Mouse (Mus musculus) forebrain, embryonic 16.5 days (tissue): ENCODE measurements around the gene Aldh3a2. TPM values are rescaled to one million over a fixed set of nuclear protein-coding genes. Genes with fewer than 3 reads are reported as not detected.
"Not testable (repeated sequence)": the region's sequence is repeated elsewhere in the genome, so short reads cannot be mapped to it uniquely, and the experiment has no call there.

Experiments
- ATAC-seq: fragments of 200-750 bp; cut with Nextera tagmentation; 2 replicates; pipeline ENCODE4 v1.8.0; 2017; ENCODE audit warnings: mild to moderate bottlenecking, moderate library complexity
- H3K27ac ChIP-seq: fragments of 300-500 bp; sonication (generic); 2 replicates; pipeline ENCODE4 v1.5.1; 2014; ENCODE audit warnings: low read length, control low read depth
- H3K27me3 ChIP-seq: fragments of 300-500 bp; sonication (generic); replicated peaks from 2 replicates; pipeline ENCODE4 v1.6.1; 2014; ENCODE audit warnings: low read length; ENCODE audit not compliant: control insufficient read depth, insufficient read depth
- H3K36me3 ChIP-seq: fragments of 300-500 bp; sonication (generic); 2 replicates; pipeline ENCODE4 v1.6.1; 2014; ENCODE audit not compliant: control insufficient read depth, insufficient read depth
- H3K4me1 ChIP-seq: fragments of 300-500 bp; sonication (generic); replicated peaks from 2 replicates; pipeline ENCODE4 v1.6.1; 2014; ENCODE audit warnings: low read length; ENCODE audit not compliant: control insufficient read depth, insufficient read depth
- H3K4me2 ChIP-seq: fragments of 300-500 bp; sonication (generic); 2 replicates; pipeline ENCODE4 v1.6.1; 2014; ENCODE audit warnings: mild to moderate bottlenecking, low read length, control low read depth
- H3K4me3 ChIP-seq: fragments of 300-500 bp; sonication (generic); replicated peaks from 2 replicates; pipeline ENCODE4 v1.5.1; 2014; ENCODE audit warnings: mild to moderate bottlenecking, low read length, control low read depth
- H3K9ac ChIP-seq: fragments of 300-500 bp; sonication (generic); replicated peaks from 2 replicates; pipeline ENCODE4 v1.6.1; 2014; ENCODE audit warnings: low read depth, low read length, control low read depth
- H3K9me3 ChIP-seq: fragments of 300-500 bp; sonication (generic); 2 replicates; pipeline ENCODE4 v1.6.1; 2016; ENCODE audit warnings: low read length; ENCODE audit not compliant: control insufficient read depth
- WGBS: fragments of 180-500 bp; shearing (Covaris S2); extraction: QIAGEN DNeasy Blood & Tissue Kit; methylation state at CpG from one replicate; pipeline ENCODE4 v1.1.7; 2014; 5-methylcytosine and 5-hydroxymethylcytosine counted together
- polyA plus RNA-seq: library from polyadenylated mRNA; unstranded; fragments of >200 nt; fragmentation: Nextera tagmentation; extraction: Ambion mirVana; gene quantifications from 2 replicates; pipeline ENCODE4 v1.2.1, GENCODE M21; 2015

The Aldh3a2 gene
- polyA plus RNA-seq, 1 experiment from 2014 or later: 29.5 TPM

- WGBS: 76% methylated on average over 5 of the region's 5 CpGs
- no peak overlapping the region for H3K4me3 ChIP-seq
- H3K4me1 ChIP-seq: peaks cover 30% of the 10 kb centered on the region
- H3K4me2 ChIP-seq: peak overlapping the region; percentile 30
- peak overlapping the region; percentile 75 for H3K27ac ChIP-seq
- H3K27me3 ChIP-seq: no peaks in the 10 kb centered on the region
- no peaks in the 10 kb centered on the region for H3K9me3 ChIP-seq
- no peaks in the 10 kb centered on the region for H3K36me3 ChIP-seq
- no peak for ATAC-seq
- H3K9ac ChIP-seq: no peak overlapping the region
Observed at GRCm38 (mm10) chr11:61175778-61176177, 91.5 kb downstream of the Aldh3a2 start.

- peak within 1 kb of the TSS; percentile 77 for H3K4me2 ChIP-seq
- peak; percentile 95 for ATAC-seq
- H3K36me3 ChIP-seq: no peaks in the 10 kb centered on the region
- WGBS: under 1% methylated on average over 68 of the region's 69 CpGs
- no peaks in the 10 kb centered on the region for H3K9me3 ChIP-seq
- peaks cover 38% of the 10 kb centered on the region for H3K4me1 ChIP-seq
- H3K4me3 ChIP-seq: peak within 1 kb of the TSS; percentile 100
- peak within 1 kb of the TSS; percentile 100 for H3K27ac ChIP-seq
- H3K9ac ChIP-seq: peak within 1 kb of the TSS; percentile 100
- H3K27me3 ChIP-seq: no peaks in the 10 kb centered on the region
Observed at GRCm38 (mm10) chr11:61174821-61175658, 92.2 kb downstream of the Aldh3a2 start, which contains the start of gene Usp22. TSS of gene Usp22 (minus strand) at chr11:61175055.

GRCm38 (mm10) chr11:61174291-61174820, 92.9 kb downstream of the Aldh3a2 start:
- H3K27me3 ChIP-seq: no peaks in the 10 kb centered on the region
- H3K36me3 ChIP-seq: no peaks in the 10 kb centered on the region
- H3K4me3 ChIP-seq: peak overlapping the region; percentile 100
- WGBS: 0% methylated on average over 28 of the region's 28 CpGs
- H3K9me3 ChIP-seq: no peaks in the 10 kb centered on the region
- peak overlapping the region; percentile 100 for H3K9ac ChIP-seq
- H3K4me2 ChIP-seq: peak overlapping the region; percentile 77
- H3K4me1 ChIP-seq: peaks cover 42% of the 10 kb centered on the region
- H3K27ac ChIP-seq: peak overlapping the region; percentile 100
- ATAC-seq: peak; percentile 22

- peaks cover 50% of the 10 kb centered on the region for H3K4me1 ChIP-seq
- peak overlapping the region; percentile 100 for H3K4me3 ChIP-seq
- not testable (repeated sequence) for H3K9me3 ChIP-seq, H3K36me3 ChIP-seq, H3K27ac ChIP-seq, ATAC-seq, H3K27me3 ChIP-seq
- peak overlapping the region; percentile 100; the same call in 1 of the 2 replicates for H3K9ac ChIP-seq
- peak overlapping the region; percentile 77 for H3K4me2 ChIP-seq
- WGBS: 14% methylated on average over 15 of the region's 15 CpGs
Observed at GRCm38 (mm10) chr11:61173477-61173876, 93.8 kb downstream of the Aldh3a2 start.

Other genes with a start within 250 kb of the Aldh3a2 start
- gene Kcnj12, start 244.9 kb downstream of the Aldh3a2 start, polyA plus RNA-seq: 0.92 and 1.6 TPM in 2 replicates
- 0.57 and 1.1 TPM in 2 replicates for gene Tnfrsf13b, start 140.7 kb downstream of the Aldh3a2 start, polyA plus RNA-seq
- gene Usp22, start 92.4 kb downstream of the Aldh3a2 start, polyA plus RNA-seq: 479 and 501 TPM in 2 replicates
- gene Aldh3a1, start 59.9 kb downstream of the Aldh3a2 start, polyA plus RNA-seq: 0.14 and 0.15 TPM in 2 replicates
- not detected in 2 replicates for gene Slc47a2, start 75.4 kb upstream of the Aldh3a2 start, polyA plus RNA-seq
- 0.09 and 0.10 TPM in 2 replicates for gene Slc47a1, start 110.9 kb upstream of the Aldh3a2 start, polyA plus RNA-seq
- 22.6 and 35.7 TPM in 2 replicates for gene Rnf112, start 186.7 kb upstream of the Aldh3a2 start, polyA plus RNA-seq
- gene Mfap4, start 218.0 kb upstream of the Aldh3a2 start, polyA plus RNA-seq: 47.4 and 55.0 TPM in 2 replicates
- gene Mapk7, start 226.9 kb upstream of the Aldh3a2 start, polyA plus RNA-seq: 111 and 118 TPM in 2 replicates
- gene B9d1, start 237.7 kb upstream of the Aldh3a2 start, polyA plus RNA-seq: 32.6 and 36.1 TPM in 2 replicates